16 mouse cellular contexts compared by ENCODE assay signal in genomic region chr7:79190592-79190991, GRCm38 (mm10). TPM values are rescaled to one million over a fixed set of nuclear protein-coding genes. Genes with fewer than 3 reads are reported as not detected.
DNase-seq lines count a peak whose midpoint lies in the region; ATAC-seq and TF ChIP-seq lines count a peak whose summit lies in the region.
"Had no signal": no experiment of that assay in that cellular context is flagged by ENCODE, and none has a peak within 500 bp of the region (broad histone marks: within the 10 kb centered on the region; RNA-seq: fewer than 3 reads in every experiment).

No protein-coding gene starts in this region.

- no peaks in the 10 kb centered on the region for H3K27me3 ChIP-seq in midbrain, embryonic 12.5 days
- H3K27me3 ChIP-seq in midbrain, embryonic 16.5 days (ENCODE audit: control insufficient read depth, insufficient read depth, low read depth, low read length): no peaks in the 10 kb centered on the region
- H3K27me3 ChIP-seq in heart, embryonic 12.5 days (replicated peaks): no peaks in the 10 kb centered on the region
- H3K27me3 ChIP-seq: hindbrain, embryonic 15.5 days had no signal

- H3K4me3 ChIP-seq in midbrain, embryonic 12.5 days: no peak overlapping the region
- no peak overlapping the region for H3K4me3 ChIP-seq in midbrain, embryonic 16.5 days (ENCODE audit: low read depth, low read length)
- H3K4me3 ChIP-seq in heart, embryonic 12.5 days: no peak overlapping the region
- H3K4me3 ChIP-seq: hindbrain, embryonic 15.5 days; layer of hippocampus, adult 2 months had no signal

- no peak overlapping the region for H3K4me2 ChIP-seq in midbrain, embryonic 12.5 days (replicated peaks)
- H3K4me2 ChIP-seq in midbrain, embryonic 16.5 days (ENCODE audit: low read length): no peak overlapping the region
- no peak overlapping the region for H3K4me2 ChIP-seq in heart, embryonic 12.5 days
- H3K4me2 ChIP-seq: hindbrain, embryonic 15.5 days had no signal

- H3K27ac ChIP-seq in midbrain, embryonic 12.5 days (replicated peaks): peak overlapping the region; percentile 39; the same call in 1 of the 2 replicates
- H3K27ac ChIP-seq in midbrain, embryonic 16.5 days (ENCODE audit: low read length): no peak overlapping the region
- H3K27ac ChIP-seq in heart, embryonic 12.5 days (ENCODE audit: poor library complexity, severe bottlenecking): no peak overlapping the region
- H3K27ac ChIP-seq: hindbrain, embryonic 15.5 days; layer of hippocampus, adult 2 months had no signal

- H3K9me3 ChIP-seq in midbrain, embryonic 12.5 days: no peaks in the 10 kb centered on the region
- H3K9me3 ChIP-seq in midbrain, embryonic 16.5 days (replicated peaks; ENCODE audit: control insufficient read depth, low read length, poor library complexity, severe bottlenecking): no peaks in the 10 kb centered on the region
- H3K9me3 ChIP-seq in heart, embryonic 12.5 days (replicated peaks): no peaks in the 10 kb centered on the region
- H3K9me3 ChIP-seq: hindbrain, embryonic 15.5 days had no signal

- H3K9ac ChIP-seq in midbrain, embryonic 12.5 days (replicated peaks): no peak overlapping the region
- no peak overlapping the region for H3K9ac ChIP-seq in midbrain, embryonic 16.5 days (ENCODE audit: low read depth, low read length)
- no peak overlapping the region for H3K9ac ChIP-seq in heart, embryonic 12.5 days
- H3K9ac ChIP-seq: hindbrain, embryonic 15.5 days had no signal

- peaks cover 19% of the 10 kb centered on the region for H3K4me1 ChIP-seq in midbrain, embryonic 12.5 days
- H3K4me1 ChIP-seq in midbrain, embryonic 16.5 days (ENCODE audit: control insufficient read depth, insufficient read depth, low read length): peaks cover 9% of the 10 kb centered on the region
- H3K4me1 ChIP-seq in heart, embryonic 12.5 days (replicated peaks): peaks cover 44% of the 10 kb centered on the region

- no peaks in the 10 kb centered on the region for H3K36me3 ChIP-seq in midbrain, embryonic 12.5 days
- H3K36me3 ChIP-seq in midbrain, embryonic 16.5 days (ENCODE audit: control insufficient read depth, insufficient read depth, low read length): no peaks in the 10 kb centered on the region
- no peaks in the 10 kb centered on the region for H3K36me3 ChIP-seq in heart, embryonic 12.5 days
- H3K36me3 ChIP-seq: hindbrain, embryonic 15.5 days had no signal

- ATAC-seq in midbrain, embryonic 12.5 days (ENCODE audit: low FRiP score, low read depth): no peak
- no peak for ATAC-seq in midbrain, embryonic 16.5 days
- ATAC-seq in heart, embryonic 12.5 days (ENCODE audit: insufficient number of reproducible peaks, low FRiP score): no peak

- DNase-seq in T-cell, adult 2 months (ENCODE audit: low spot score): peak; percentile 74
- DNase-seq in brain, embryonic 14.5 days (ENCODE audit: low read depth): peak; percentile 55
- DNase-seq in thymus, postnatal 14 days: peak; percentile 41
- DNase-seq in gastrocnemius, postnatal 4 days (ENCODE audit: low spot score in 2 of 2): no peak
- no peak for DNase-seq in spleen, postnatal 14 days (ENCODE audit: low spot score in 2 of 2)
- DNase-seq: cerebellum, adult 9-11 months; kidney, adult 9 months; liver; right cerebral cortex, postnatal 14 days had no signal

- TF ChIP-seq POLR2A in brain, embryonic 14.5 days (IDR thresholded peaks at IDR 0.05; ENCODE audit: borderline replicate concordance, extremely low read depth, insufficient read depth, insufficient read length, poor library complexity, severe bottlenecking): no peak

- 34% methylated on average over 3 of the region's 3 CpGs for WGBS in midbrain, embryonic 12.5 days
- 13% methylated on average over 3 of the region's 3 CpGs for WGBS in midbrain, embryonic 16.5 days
- 17% methylated on average over 3 of the region's 3 CpGs for WGBS in heart, embryonic 12.5 days

- TF ChIP-seq CTCF in brain, embryonic 14.5 days (IDR thresholded peaks at IDR 0.05; ENCODE audit: borderline replicate concordance, extremely low read depth, insufficient read depth, insufficient read length): no peak

RNA-seq across cellular contexts. Expression of gene Mfge8, which starts 41.7 kb away (rescaled TPM):
- polyA plus RNA-seq in midbrain, embryonic 12.5 days (2016; fragmentation: Nextera tagmentation; extraction: Ambion mirVana): 57.6 and 68.1 TPM in 2 replicates
- polyA plus RNA-seq in midbrain, embryonic 16.5 days (2015; fragmentation: Nextera tagmentation; extraction: Ambion mirVana): 132 and 236 TPM in 2 replicates
- 129 and 131 TPM in 2 replicates for polyA plus RNA-seq in brain, embryonic 14.5 days (2012; rRNA removed)
- total RNA-seq in gastrocnemius, postnatal 4 days (2021): 100 to 1,000 TPM; 103 TPM
- 263 and 264 TPM in 2 replicates for polyA plus RNA-seq in heart, embryonic 12.5 days (2016; fragmentation: Nextera tagmentation; extraction: Ambion mirVana)

RNA-seq across cellular contexts. Expression of gene Hapln3, which starts 59.8 kb away (rescaled TPM):
- polyA plus RNA-seq in midbrain, embryonic 12.5 days (2016; fragmentation: Nextera tagmentation; extraction: Ambion mirVana): 1.5 and 2.0 TPM in 2 replicates
- 1.3 and 2.3 TPM in 2 replicates for polyA plus RNA-seq in midbrain, embryonic 16.5 days (2015; fragmentation: Nextera tagmentation; extraction: Ambion mirVana)
- polyA plus RNA-seq in brain, embryonic 14.5 days (2012; rRNA removed): 2.2 and 2.6 TPM in 2 replicates
- total RNA-seq in gastrocnemius, postnatal 4 days (2021): under 1 TPM; 0.22 to 0.57 TPM
- 1.5 and 2.4 TPM in 2 replicates for polyA plus RNA-seq in heart, embryonic 12.5 days (2016; fragmentation: Nextera tagmentation; extraction: Ambion mirVana)
- total RNA-seq: granulocyte monocyte progenitor cell, adult 5-6 weeks; monocyte, adult 5-6 weeks had no signal

Comparison
In these comparisons a context has a peak if more than half of its experiments do, and no peak if none do; other contexts are left out.
1. DNase-seq: peak in T-cell, adult 2 months (single experiment), brain, embryonic 14.5 days (single experiment) and thymus, postnatal 14 days (single experiment); none in gastrocnemius, postnatal 4 days (0 of 2) and spleen, postnatal 14 days (0 of 2).